Comparison of ENCODE assay signal across 9 mouse cellular contexts in genomic region chr11:49961098-49961740, GRCm38 (mm10). TPM values are rescaled to one million over a fixed set of nuclear protein-coding genes. Genes with fewer than 3 reads are reported as not detected.
DNase-seq lines count a peak whose midpoint lies in the region; ATAC-seq and TF ChIP-seq lines count a peak whose summit lies in the region.
"Had no signal": no experiment of that assay in that cellular context is flagged by ENCODE, and none has a peak within 500 bp of the region (broad histone marks: within the 10 kb centered on the region; RNA-seq: fewer than 3 reads in every experiment).

No protein-coding gene starts in this region.

- H3K36me3 ChIP-seq in forebrain, embryonic 10.5 days (replicated peaks): no peaks in the 10 kb centered on the region
- H3K36me3 ChIP-seq in hindbrain, embryonic 16.5 days (ENCODE audit: control insufficient read depth, insufficient read depth, low read length): peaks cover 3% of the 10 kb centered on the region; the same call in 1 of the 2 replicates
- no peaks in the 10 kb centered on the region for H3K36me3 ChIP-seq in limb, embryonic 14.5 days (ENCODE audit: control insufficient read depth, insufficient read depth, low read length)
- no peaks in the 10 kb centered on the region for H3K36me3 ChIP-seq in testis, adult 2 months (ENCODE audit: control insufficient read depth, insufficient read depth, low read length)

- H3K9ac ChIP-seq in hindbrain, embryonic 16.5 days (ENCODE audit: low read depth, low read length): no peak overlapping the region
- no peak overlapping the region for H3K9ac ChIP-seq in limb, embryonic 14.5 days (ENCODE audit: low read depth, low read length, severe bottlenecking)

- ATAC-seq in hindbrain, embryonic 16.5 days: peak; percentile 82
- ATAC-seq in limb, embryonic 14.5 days (ENCODE audit: low FRiP score, low read depth): 0 out of 2 replicates have a peak, but pooled peaks have one; percentile 55

- no peak overlapping the region for H3K4me3 ChIP-seq in bone marrow, adult 2 months (replicated peaks; ENCODE audit: control insufficient read depth, low read depth, low read length)
- H3K4me3 ChIP-seq in forebrain, embryonic 10.5 days: no peak overlapping the region
- no peak overlapping the region for H3K4me3 ChIP-seq in hindbrain, embryonic 16.5 days (ENCODE audit: low read length)
- no peak overlapping the region for H3K4me3 ChIP-seq in limb, embryonic 14.5 days (replicated peaks; ENCODE audit: low read length)
- H3K4me3 ChIP-seq in testis, adult 2 months (ENCODE audit: control insufficient read depth, low read depth, low read length): no peak overlapping the region
- H3K4me3 ChIP-seq: erythroblast, embryonic 14.5 days had no signal

- no peak for TF ChIP-seq POLR2A in bone marrow, adult 2 months (IDR thresholded peaks at IDR 0.05; ENCODE audit: borderline replicate concordance, control insufficient read depth, low read depth, low read length)
- no peak for TF ChIP-seq POLR2A in limb, embryonic 14.5 days (IDR thresholded peaks at IDR 0.05; ENCODE audit: borderline replicate concordance, extremely low read depth, insufficient read depth, insufficient read length)
- TF ChIP-seq POLR2A in testis, adult 2 months (IDR thresholded peaks at IDR 0.05; ENCODE audit: control insufficient read depth, low read depth, low read length): no peak

- WGBS in bone marrow, adult 2 months: 34% methylated on average over 10 of the region's 10 CpGs
- WGBS in forebrain, embryonic 10.5 days: 40% methylated on average over 10 of the region's 10 CpGs
- 38% methylated on average over 10 of the region's 10 CpGs for WGBS in hindbrain, embryonic 16.5 days
- WGBS in limb, embryonic 14.5 days: 39% methylated on average over 10 of the region's 10 CpGs

- no peaks in the 10 kb centered on the region for H3K4me1 ChIP-seq in bone marrow, adult 2 months (ENCODE audit: control insufficient read depth, insufficient read depth, low read length)
- H3K4me1 ChIP-seq in forebrain, embryonic 10.5 days: no peaks in the 10 kb centered on the region
- H3K4me1 ChIP-seq in hindbrain, embryonic 16.5 days (ENCODE audit: control insufficient read depth, insufficient read depth, low read depth, low read length): no peaks in the 10 kb centered on the region
- no peaks in the 10 kb centered on the region for H3K4me1 ChIP-seq in limb, embryonic 14.5 days (ENCODE audit: control insufficient read depth, insufficient read depth, low read length)
- H3K4me1 ChIP-seq in testis, adult 2 months (ENCODE audit: control insufficient read depth, insufficient read depth, low read length): peaks cover 16% of the 10 kb centered on the region

- peaks cover 8% of the 10 kb centered on the region for H3K27me3 ChIP-seq in forebrain, embryonic 10.5 days (ENCODE audit: poor library complexity, severe bottlenecking)
- no peaks in the 10 kb centered on the region for H3K27me3 ChIP-seq in hindbrain, embryonic 16.5 days (replicated peaks; ENCODE audit: control insufficient read depth, insufficient read depth, low read length)
- H3K27me3 ChIP-seq in limb, embryonic 14.5 days (ENCODE audit: control insufficient read depth, insufficient read depth, low read length): no peaks in the 10 kb centered on the region
- no peaks in the 10 kb centered on the region for H3K27me3 ChIP-seq in testis, adult 2 months (ENCODE audit: control insufficient read depth, insufficient read depth, low read length)

- peak; percentile 93 for TF ChIP-seq CTCF in bone marrow, adult 2 months (IDR thresholded peaks at IDR 0.05; ENCODE audit: control insufficient read depth, insufficient read depth, low read length)
- peak; percentile 94 for TF ChIP-seq CTCF in testis, adult 2 months (IDR thresholded peaks at IDR 0.05; ENCODE audit: control insufficient read depth, insufficient read depth, insufficient replicate concordance, low read depth, low read length)

- peak; percentile 59 for DNase-seq in layer of hippocampus, adult 11-12 months (ENCODE audit: low spot score)
- DNase-seq in layer of hippocampus, adult 9-11 months: no peak
- DNase-seq in forebrain, embryonic 10.5 days (ENCODE audit: extremely low spot score, low spot score): peak; percentile 77
- peak; percentile 60 for DNase-seq in limb, embryonic 14.5 days (ENCODE audit: low spot score)
- peak; percentile 75 for DNase-seq in naive thymus-derived CD4-positive, alpha-beta T cell, adult 2 months (ENCODE audit: low read depth)

- H3K4me2 ChIP-seq in hindbrain, embryonic 16.5 days (ENCODE audit: low read length): no peak overlapping the region
- H3K4me2 ChIP-seq in limb, embryonic 14.5 days (replicated peaks; ENCODE audit: low read depth, low read length, severe bottlenecking): no peak overlapping the region

- no peak overlapping the region for H3K27ac ChIP-seq in bone marrow, adult 2 months (ENCODE audit: control insufficient read depth, insufficient read depth, low read depth, low read length, poor library complexity)
- no peak overlapping the region for H3K27ac ChIP-seq in forebrain, embryonic 10.5 days
- no peak overlapping the region for H3K27ac ChIP-seq in hindbrain, embryonic 16.5 days (ENCODE audit: low read depth, low read length)
- no peak overlapping the region for H3K27ac ChIP-seq in limb, embryonic 14.5 days (replicated peaks; ENCODE audit: low read depth, low read length)
- H3K27ac ChIP-seq in testis, adult 2 months (ENCODE audit: control insufficient read depth, insufficient read depth, low read depth, low read length): no peak overlapping the region

- H3K9me3 ChIP-seq in forebrain, embryonic 10.5 days: no peaks in the 10 kb centered on the region
- no peaks in the 10 kb centered on the region for H3K9me3 ChIP-seq in hindbrain, embryonic 16.5 days (ENCODE audit: control insufficient read depth, low read length)
- H3K9me3 ChIP-seq in limb, embryonic 14.5 days (ENCODE audit: control insufficient read depth, low read length): no peaks in the 10 kb centered on the region

RNA-seq across cellular contexts. Expression of gene Rasgef1c, which starts 59.6 kb away (rescaled TPM):
- not detected in 2 replicates for polyA plus RNA-seq in bone marrow, adult 2 months (2011; ENCODE audit: insufficient read depth, insufficient read length, low replicate concordance, missing spikeins)
- polyA plus RNA-seq in forebrain, embryonic 10.5 days (2016; fragmentation: Nextera tagmentation; extraction: Ambion mirVana): 0.29 and 0.33 TPM in 2 replicates
- 34.7 and 36.5 TPM in 2 replicates for polyA plus RNA-seq in hindbrain, embryonic 16.5 days (2015; fragmentation: Nextera tagmentation; extraction: Ambion mirVana)
- polyA plus RNA-seq in limb, embryonic 14.5 days (2012; rRNA removed): 0.43 and 0.73 TPM in 2 replicates
- 0.34 and 0.88 TPM in 2 replicates for polyA plus RNA-seq in limb, embryonic 14.5 days (2014; fragmentation: Nextera tagmentation; extraction: Ambion mirVana)
- 0.69 and 0.93 TPM in 2 replicates for polyA plus RNA-seq in testis, adult 2 months (2012; rRNA removed)
- polyA plus RNA-seq: erythroblast, embryonic 14.5 days had no signal

Comparison
In these comparisons a context has a peak if more than half of its experiments do, and no peak if none do; other contexts are left out.
1. RNA of gene Rasgef1c, which starts 59.6 kb away (polyA plus RNA-seq): 34.7 to 36.5 TPM in hindbrain, embryonic 16.5 days; 0.69 to 0.93 TPM in testis, adult 2 months, 0.34 to 0.88 TPM in limb, embryonic 14.5 days, 0.29 to 0.33 TPM in forebrain, embryonic 10.5 days and not detected in bone marrow, adult 2 months; every median in the first group is over 10 times any median in the second.